Mouse (Mus musculus): ENCODE results near the gene Misp. TPM values are rescaled to one million over a fixed set of nuclear protein-coding genes. Genes with fewer than 3 reads are reported as not detected.

Gene Misp
- total RNA-seq, 2 experiments from 2014 or later, result 0.54 to 1.3 TPM

DNA sequence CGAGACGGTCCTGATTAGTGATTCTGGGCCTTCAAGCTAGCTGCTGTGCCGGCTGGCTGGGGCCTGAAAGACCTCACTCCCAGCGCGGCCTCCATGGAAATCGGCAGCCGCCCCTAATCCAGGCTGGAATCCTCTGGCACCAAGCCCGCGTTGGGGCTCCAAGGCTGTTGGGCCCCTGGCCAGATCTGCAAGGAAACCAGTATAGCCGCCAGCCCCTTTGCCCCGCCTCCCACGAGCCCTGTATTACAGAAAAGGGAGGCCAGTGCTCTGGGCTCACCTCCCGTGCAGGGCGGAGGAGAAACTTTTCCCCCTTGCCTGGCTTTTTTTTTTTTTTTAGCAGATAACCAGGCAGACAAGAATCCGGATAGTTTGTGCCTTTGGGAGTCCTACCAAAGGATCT, 32.6 kb downstream of the Misp start:
- DNase-seq (ENCODE audit: low spot score in 2 of 2), result peak; percentile 68 to 86

DNA sequence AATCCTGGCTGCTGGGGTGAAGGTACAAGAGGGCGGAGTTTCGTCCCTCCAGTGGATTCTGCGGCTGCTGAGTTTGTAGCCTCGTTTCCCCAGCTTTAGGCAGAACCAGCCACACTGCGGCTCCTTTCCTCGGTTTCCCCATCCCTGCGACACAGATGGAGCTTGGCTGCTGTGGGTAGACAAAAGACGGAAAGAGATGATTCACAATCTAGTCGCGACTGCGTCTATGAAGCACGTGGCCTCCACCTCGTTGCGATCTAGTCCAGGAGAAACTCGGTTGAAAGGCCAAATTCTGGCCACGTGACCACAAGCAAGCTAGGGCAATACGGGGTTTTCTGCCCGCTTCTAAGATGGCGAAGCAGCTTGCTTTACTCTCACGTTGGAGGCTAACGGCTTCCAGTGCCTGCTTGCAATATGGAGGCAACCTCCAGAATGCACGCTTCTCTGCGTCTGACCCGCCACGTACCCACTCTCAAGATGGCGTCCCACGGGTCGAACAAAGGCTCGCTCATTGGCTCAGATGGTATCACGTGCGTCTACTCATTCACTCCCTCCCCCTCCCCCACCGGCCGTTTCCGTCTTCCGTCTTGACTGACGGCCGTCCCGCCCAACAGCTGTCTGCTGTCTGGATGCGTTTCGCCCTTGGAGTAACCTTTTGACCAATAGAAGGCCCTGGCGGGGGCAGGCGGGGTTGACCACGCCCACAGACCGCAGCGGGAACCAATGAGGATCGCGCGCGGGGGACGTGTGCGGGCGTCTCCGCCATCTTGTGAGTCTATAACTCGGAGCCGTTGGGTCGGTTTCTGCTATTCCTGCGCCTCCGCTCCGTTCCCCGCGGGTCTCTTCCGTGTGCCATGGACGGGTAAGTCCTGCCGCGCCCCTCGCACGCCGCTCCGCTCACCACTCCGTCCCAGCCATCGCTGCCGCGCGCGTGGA, 33.3 kb downstream of the Misp start, which contains the start of gene Ptbp1:
TSS of gene Ptbp1 (plus strand) at position 568 of the 936 bp plus-strand sequence.
- peak; percentile 99 to 100 for DNase-seq (ENCODE audit: low spot score in 2 of 2)

DNA sequence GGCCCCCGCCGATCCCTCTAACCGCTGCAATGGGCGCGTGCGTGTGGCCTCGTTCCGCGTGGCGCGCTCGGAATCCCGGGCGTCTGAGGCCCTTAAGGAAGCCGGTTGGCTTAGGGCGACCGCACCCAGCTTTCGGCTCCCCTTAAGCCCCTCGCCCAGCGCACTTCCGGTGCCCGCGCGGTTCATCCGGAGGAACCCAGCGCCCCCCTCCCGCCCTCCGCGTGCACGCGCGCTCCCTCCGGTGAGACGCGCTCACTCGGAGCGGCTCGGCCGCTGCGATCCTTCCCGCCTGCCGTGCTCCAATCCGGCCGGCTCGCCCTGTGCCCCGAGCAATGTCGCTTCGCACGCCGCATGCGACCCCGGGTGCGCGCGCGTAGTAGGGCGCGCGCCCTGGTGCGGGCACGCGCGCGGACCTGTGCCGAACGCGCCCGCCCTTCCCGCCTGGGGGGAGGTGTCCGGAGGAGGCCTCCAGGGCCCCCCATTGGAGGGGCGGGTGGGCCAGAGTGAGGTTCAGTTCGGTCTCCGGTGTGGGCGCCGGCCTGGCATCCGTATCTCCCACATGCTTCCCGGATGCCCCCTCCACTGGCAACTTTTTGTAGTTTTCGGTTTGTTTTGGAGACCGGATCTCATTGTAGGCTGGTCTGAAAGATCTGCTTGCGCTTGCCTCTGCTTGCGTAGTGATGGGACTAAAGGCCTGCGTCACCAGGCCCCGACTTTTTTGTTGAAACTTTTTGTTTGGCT, 34.2 kb downstream of the Misp start:
- DNase-seq (ENCODE audit: low spot score in 2 of 2), result no peak

DNA sequence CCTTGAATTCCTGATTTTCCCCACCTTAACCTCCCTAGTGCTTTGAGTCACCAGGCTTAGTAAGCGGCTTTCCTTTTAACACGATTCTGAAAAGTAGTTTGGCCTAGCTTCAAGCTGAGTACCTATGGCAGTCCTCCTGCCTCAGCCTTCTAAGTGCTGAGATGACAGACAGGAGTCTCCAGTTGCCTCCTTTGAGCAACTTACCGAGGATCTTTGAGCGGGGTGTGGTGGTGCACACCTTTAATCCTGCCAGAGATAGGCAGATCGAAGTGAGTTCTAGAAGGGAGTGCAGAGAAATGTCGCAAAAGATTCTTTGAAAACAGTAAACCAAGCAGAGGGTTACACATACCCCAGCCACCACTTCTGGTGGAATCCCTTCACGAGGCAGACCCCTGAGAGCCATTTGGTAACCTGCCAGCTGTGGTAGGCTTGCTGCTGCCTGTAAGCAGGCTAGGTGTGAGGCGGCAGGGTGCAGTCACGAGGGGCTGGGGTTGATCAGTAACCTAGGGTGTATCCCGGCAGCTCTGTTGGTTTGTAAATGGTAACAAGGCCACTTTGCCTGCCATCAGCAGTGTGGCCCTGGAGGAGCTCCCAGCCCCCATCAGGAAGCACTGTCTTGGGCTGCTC, 34.9 kb downstream of the Misp start:
- DNase-seq (ENCODE audit: low spot score in 2 of 2), result no peak

DNA sequence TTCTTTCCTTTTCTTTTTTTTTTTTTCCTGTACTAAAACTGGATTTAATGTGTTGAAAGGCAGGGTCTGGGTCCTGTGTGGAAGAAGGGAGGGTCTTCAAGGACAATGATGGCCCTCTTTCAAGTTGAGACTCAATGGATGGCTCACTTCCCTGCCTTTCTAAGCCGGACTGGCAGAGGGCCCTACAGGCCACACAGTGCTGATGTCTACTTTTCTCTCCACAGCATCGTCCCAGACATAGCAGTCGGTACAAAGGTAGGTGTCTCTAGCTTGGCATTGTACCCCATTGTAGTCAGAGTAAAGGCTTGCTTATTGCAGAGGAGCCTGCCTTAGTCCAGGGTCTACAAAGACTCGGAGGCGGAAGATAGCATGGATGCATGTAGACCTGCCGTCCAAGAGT, 35.5 kb downstream of the Misp start:
- no peak for DNase-seq (ENCODE audit: low spot score in 2 of 2)

DNA sequence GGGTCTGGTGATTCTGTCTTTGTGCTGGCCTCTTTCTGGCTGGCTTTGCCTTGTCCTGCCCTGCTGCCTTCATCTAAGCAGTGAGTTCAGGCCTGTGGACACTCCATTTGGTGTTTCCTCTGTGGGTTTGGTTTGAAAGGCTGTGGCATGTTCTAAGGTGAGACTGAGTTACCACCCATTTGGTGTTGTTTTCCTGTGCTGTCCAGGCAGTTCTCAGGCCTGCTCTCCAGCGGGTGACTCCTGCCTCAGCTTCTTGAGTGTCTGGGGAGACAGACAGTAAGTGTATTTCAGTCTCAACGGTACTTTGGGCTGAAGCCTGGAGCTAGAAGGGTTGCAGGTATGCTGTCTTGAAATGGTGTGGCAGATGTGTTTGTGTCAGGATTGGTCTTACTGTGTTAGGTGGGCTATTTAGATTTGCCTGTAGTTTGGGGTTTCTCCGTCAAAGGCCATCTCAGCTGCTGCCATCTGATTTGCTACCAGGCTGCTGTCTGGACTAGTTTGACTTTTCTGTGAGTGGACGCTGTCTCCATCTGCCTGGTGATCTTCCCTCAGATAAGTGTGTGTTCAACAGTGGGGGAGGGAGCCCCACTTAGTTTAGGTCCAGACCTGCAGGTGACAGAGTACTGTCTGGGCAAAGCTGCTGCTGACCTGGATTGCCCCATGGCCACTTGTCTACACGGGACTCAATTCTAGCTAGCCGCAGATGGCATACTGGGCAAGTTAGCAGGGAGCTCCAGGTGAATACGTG, 36.1 kb downstream of the Misp start:
- DNase-seq (ENCODE audit: low spot score in 2 of 2), result no peak

DNA sequence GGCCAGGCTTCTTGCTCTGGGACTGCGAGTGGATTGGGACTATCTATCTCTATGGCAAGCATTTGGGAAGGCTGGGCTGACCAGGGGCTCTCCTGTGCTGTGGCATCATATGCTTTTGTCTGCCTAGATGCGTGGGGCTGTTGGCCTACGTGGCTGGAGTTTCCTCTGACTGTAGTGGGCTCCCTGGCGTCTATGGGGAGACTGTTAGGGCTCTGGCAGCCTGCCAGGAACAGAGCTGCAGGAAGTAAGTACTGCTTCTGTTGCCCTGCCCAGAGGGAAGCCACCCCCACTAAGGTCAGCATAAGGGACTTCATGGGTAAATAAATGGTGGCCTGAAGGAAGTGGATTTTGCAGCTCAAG, 36.6 kb downstream of the Misp start:
- DNase-seq (ENCODE audit: low spot score in 2 of 2), result no peak

DNA sequence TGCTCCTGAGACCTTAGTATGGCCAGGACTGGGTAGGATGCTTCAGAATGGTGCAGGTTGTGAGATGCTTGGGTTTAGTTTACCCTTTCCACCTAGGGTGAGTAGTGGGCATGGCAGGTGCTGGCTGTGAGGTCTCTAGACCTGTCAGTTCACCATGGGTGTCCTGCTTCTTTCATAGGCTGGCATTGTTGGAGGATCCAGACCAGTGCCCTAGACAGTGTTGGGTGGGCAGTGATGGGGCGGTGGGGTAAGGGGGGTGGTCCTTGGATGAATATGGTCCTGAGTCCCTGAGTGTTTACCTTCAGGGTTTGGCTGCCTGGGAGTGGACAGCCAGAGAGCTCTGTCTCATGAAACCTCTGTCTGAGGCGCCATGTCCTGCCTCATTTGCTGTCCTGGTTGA, 37.1 kb downstream of the Misp start:
- DNase-seq (ENCODE audit: low spot score in 2 of 2), result no peak

DNA sequence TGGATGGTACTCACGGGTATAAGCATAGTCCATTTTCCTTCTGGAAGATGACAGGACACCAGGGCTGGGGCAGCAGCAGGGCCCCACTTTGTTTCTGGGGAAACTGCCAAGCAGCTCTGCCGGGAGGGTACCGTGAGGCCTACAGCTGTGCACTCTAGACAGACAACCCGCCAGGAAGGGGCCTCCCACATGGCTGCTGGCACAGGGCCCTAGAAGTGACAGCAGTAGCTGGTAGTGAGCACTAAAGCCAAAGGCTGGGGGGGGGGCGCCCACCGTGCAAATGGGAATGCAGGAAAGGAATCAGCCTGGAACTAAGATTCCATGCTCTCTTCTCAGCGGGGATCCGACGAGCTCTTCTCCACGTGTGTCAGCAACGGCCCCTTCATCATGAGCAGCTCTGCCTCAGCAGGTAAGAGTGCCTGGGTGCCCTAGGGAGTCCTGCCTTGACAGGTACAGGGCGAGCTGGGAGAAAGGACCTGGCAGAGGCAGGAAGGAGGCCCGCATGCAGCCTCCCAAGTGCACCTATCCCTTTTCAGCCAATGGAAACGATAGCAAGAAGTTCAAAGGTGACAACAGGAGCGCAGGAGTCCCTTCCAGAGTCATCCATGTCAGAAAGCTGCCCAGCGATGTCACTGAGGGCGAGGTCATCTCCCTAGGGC, 37.8 kb downstream of the Misp start:
- DNase-seq (ENCODE audit: low spot score in 2 of 2), result peak; percentile 70 to 81

DNA sequence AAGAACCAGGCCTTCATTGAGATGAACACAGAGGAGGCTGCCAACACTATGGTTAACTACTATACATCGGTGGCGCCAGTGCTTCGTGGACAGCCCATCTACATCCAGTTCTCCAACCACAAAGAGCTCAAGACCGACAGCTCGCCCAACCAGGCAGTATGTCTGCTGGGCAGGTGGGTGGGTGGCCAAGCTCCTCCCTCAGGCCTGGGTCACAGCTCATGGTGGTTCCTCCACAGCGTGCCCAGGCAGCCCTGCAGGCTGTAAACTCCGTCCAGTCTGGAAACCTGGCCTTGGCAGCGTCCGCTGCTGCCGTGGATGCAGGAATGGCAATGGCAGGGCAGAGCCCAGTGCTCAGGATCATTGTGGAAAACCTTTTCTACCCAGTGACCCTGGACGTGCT, 38.3 kb downstream of the Misp start:
- no peak for DNase-seq (ENCODE audit: low spot score in 2 of 2)

DNA sequence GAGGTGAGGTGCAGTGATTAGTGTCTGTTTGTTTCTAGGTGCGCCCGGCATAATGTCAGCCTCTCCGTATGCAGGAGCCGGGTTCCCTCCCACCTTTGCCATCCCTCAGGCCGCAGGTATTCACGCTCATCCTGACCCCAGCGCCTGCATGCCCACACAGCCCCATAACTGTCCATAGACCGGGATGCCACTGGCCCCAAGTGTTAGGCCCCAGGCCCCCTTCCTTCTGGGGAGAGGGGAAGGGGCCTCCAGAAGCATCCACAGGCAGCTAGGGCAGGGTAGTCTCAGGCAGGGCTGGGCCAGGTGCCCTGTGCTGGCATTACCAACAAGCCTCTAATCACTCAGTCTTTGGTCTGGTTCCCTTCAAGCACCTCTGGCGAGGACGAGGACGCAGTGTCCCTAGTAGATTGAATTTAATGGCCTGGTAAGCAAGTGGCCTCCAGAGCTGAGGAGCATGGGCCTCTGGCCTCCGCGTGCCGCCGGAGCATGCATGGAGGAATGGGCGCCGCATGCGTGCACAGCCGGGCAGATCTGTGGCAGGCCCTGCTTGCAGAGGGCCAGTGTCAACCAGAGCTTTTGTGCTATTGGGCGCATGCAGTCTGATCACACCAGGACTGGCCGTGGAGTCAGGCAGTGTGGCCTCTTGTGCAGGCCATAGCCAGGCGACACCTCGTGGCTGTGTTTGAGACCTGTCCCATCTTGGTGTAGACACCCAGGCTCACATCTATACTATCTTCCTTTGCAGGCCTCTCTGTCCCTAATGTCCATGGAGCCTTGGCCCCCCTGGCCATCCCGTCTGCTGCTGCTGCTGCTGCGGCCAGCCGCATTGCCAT, 39.5 kb downstream of the Misp start:
- DNase-seq (ENCODE audit: low spot score in 2 of 2), result no peak

DNA sequence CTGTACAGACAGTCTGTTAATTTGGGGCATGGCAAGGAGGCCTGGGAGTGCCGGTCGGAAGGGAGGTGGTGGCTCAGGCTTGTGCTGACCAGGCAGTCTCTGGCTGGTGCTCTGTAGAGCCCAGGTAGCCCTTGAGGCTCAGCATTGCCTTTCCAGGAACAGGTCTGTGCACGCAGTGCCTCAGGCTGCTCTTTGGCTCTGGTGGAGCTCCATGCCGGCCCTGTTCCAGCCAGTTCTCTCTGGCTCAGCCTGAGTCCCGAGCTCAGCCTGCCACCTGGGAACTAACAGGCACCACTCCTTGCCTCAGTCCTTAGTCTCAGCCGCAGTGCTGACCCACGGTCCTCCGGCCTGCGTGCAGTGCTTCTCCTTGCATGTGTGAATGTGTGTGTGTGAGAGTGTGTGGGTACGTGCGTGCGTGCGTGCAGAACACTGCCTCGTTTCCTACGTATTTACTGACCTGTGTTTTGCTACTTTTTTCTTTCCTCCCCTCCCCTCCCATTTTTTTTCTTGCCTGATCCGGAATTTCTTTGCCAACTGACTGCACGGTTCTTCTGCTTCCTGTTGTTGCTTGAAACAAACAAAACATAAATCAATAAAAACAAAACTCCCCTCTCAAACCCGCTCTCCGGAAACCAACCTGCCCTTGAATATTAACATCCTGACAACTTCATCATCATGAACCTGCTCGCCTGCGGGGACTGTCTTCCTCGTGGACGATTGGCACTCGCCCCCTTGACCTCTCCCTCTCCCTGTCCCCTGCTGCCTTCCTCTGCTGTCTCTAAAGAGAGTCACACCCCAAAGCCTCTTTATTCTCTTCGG, 40.6 kb downstream of the Misp start:
- no peak for DNase-seq (ENCODE audit: low spot score in 2 of 2)

DNA sequence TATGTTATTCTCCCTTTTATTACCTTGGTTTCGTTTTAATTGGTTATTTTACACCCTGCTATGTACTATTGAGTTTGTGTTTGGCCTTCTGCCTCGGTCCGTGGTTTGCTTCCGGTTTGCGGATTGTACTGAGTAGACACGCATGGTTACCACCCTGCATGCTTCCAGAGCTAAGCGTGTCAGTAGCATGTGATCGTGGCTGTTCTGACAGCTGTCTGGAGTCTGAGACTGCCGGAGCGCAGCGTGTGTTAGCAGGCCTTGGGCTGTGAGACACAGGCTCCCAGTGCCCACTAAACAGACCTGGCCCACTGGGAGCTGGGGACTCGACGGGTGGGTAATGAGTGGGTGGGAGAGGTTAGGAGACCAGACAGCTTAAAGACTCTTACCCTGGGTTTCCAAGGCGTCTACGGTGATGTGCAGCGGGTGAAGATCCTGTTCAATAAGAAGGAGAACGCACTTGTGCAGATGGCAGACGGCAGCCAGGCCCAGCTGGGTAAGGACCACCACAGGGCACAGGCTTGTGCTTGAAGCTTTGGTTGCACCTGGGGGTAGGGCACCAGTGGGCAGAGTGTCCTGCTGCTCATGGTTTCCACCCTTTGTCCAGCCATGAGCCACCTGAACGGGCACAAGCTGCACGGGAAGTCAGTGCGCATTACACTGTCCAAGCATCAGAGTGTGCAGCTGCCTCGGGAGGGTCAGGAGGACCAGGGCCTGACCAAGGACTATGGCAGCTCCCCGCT, 41.4 kb downstream of the Misp start:
- no peak for DNase-seq (ENCODE audit: low spot score in 2 of 2)

DNA sequence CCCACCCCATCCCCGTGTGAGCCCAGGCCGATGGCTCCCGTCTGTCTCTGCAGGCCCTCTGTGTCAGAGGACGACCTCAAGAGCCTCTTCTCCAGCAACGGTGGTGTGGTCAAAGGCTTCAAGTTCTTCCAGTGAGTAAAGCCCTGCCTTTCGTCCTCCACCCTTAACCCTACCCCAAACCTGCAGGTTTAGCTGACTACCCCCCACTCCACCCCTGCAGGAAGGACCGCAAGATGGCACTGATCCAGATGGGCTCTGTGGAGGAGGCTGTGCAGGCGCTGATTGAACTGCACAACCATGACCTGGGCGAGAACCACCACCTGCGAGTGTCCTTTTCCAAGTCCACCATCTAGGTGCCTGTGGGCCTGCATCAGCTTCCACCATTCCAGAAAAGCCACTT, 42.1 kb downstream of the Misp start:
- DNase-seq (ENCODE audit: low spot score in 2 of 2), result no peak

DNA sequence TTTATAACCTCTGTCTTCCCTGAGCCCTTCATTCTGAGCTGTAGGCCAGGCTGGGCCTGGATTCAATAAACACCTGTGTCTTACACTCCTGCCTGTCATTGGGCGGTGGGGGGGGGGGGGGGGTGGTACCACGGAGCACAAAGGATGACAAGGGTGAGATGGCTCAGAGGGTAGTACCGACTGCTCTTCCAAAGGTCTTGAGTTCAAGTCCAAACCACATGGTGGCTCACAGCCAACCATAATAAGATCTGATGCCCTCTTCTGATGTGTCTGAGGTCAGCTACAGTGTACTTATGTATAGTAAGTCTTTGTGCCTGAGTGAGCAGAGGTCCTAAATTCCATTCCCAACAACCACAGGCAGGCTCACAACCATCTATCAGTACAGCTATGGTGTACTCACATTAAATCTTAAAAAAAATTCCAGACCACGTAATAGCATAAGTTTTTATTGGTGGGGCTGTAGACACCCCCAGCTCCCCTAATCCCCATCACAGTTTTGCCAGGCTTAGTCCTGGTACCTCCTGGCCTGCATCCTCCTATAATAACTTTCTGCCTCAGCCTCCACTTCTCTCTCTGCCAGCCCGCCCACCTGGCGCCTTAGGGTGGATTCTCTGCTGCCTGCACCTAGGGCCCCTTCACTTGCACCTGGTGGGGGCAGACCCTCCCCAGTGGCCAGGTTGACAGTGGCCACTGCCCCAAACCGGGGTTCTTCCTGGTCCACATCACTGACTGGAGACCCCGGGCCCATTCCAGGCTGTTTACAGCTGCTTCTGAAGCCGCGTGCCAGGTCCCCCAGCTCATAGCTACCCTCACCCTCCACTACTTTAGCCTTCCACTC, 43.8 kb downstream of the Misp start:
- no peak for DNase-seq (ENCODE audit: low spot score in 2 of 2)

DNA sequence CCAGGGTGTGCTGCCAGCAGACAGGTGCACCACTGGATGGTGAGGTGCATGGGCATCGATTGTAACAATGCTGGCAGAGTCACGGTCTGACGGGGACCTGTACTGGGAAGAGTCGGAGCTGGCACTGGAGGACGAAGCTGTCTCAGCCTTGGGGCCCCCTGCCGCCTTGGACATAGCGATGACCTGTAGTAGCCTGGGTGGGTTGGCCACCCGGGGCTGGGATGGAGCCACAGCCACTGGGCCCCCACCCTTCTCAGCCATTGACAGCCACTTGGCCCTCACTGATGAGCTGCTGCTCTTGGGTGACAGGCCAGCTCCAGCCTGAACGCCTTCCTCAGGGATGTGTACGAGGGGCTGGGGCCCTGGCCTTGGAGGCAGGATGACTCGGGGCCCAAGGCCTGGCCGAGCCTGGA, 44.4 kb downstream of the Misp start:
- no peak for DNase-seq (ENCODE audit: low spot score in 2 of 2)

DNA sequence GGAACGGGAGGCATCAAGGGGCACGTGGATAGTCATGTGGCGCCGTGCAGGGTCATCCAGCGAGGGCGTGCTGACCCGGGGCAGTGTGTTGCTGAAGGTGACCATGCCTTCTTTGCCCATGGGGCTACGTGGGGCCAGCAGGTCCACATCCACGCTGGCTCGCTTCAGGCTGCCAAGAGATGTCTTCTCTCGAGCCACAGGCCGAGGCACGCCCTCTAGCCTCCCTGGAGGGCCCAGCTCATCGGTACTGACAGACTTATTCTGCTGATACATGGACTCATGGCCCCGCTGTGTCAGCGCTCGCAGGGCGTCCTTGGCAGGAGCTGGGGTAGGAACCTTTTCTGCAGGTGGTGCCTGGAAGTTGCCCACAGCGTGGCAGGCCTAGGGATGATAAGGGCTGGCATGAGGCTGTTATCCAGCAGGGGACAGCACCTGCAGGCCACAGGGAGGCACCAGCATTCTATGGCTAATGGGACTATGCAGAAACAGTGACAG, 45.1 kb downstream of the Misp start:
- DNase-seq (ENCODE audit: low spot score in 2 of 2), result no peak

Data from layer of hippocampus, adult 18-20 months (tissue).